ENCODE assay signal across 10 mouse cellular contexts in genomic region chr2:57111791-57112538, GRCm38 (mm10). TPM values are rescaled to one million over a fixed set of nuclear protein-coding genes. Genes with fewer than 3 reads are reported as not detected.
DNase-seq lines count a peak whose midpoint lies in the region; ATAC-seq lines count a peak whose summit lies in the region.
"Had no signal": no experiment of that assay in that cellular context is flagged by ENCODE, and none has a peak within 500 bp of the region (broad histone marks: within the 10 kb centered on the region; RNA-seq: fewer than 3 reads in every experiment).

No protein-coding gene starts in this region.

- H3K27ac ChIP-seq in heart, embryonic 15.5 days, result no peak overlapping the region
- no peak overlapping the region for H3K27ac ChIP-seq in embryonic facial prominence, embryonic 10.5 days (replicated peaks)
- no peak overlapping the region for H3K27ac ChIP-seq in hindbrain, embryonic 11.5 days (ENCODE audit: low read depth, low read length)
- peak overlapping the region; percentile 69 for H3K27ac ChIP-seq in midbrain, embryonic 13.5 days
- H3K27ac ChIP-seq in liver, embryonic 12.5 days, result no peak overlapping the region
- H3K27ac ChIP-seq: liver, embryonic 14.5 days had no signal

- WGBS in heart, embryonic 15.5 days, result 11% methylated on average over 38 of the region's 38 CpGs
- 6% methylated on average over 38 of the region's 38 CpGs for WGBS in embryonic facial prominence, embryonic 10.5 days
- 4% methylated on average over 38 of the region's 38 CpGs for WGBS in hindbrain, embryonic 11.5 days
- 3% methylated on average over 38 of the region's 38 CpGs for WGBS in midbrain, embryonic 13.5 days
- WGBS in liver, embryonic 12.5 days (ENCODE audit: insufficient replicate concordance), result 7% methylated on average over 38 of the region's 38 CpGs

- H3K4me1 ChIP-seq in heart, embryonic 15.5 days (replicated peaks), result peaks cover 30% of the 10 kb centered on the region
- H3K4me1 ChIP-seq in embryonic facial prominence, embryonic 10.5 days, result peaks cover 51% of the 10 kb centered on the region
- H3K4me1 ChIP-seq in hindbrain, embryonic 11.5 days (replicated peaks; ENCODE audit: control insufficient read depth, insufficient read depth, low read length), result peaks cover 12% of the 10 kb centered on the region; the same call in 1 of the 2 replicates
- H3K4me1 ChIP-seq in midbrain, embryonic 13.5 days (replicated peaks), result peaks cover 64% of the 10 kb centered on the region
- peaks cover 22% of the 10 kb centered on the region for H3K4me1 ChIP-seq in liver, embryonic 12.5 days

- no peak overlapping the region for H3K9ac ChIP-seq in heart, embryonic 15.5 days
- no peak overlapping the region for H3K9ac ChIP-seq in hindbrain, embryonic 11.5 days (ENCODE audit: low read depth, low read length)
- H3K9ac ChIP-seq in midbrain, embryonic 13.5 days (replicated peaks), result peak overlapping the region; percentile 51
- no peak overlapping the region for H3K9ac ChIP-seq in liver, embryonic 12.5 days
- H3K9ac ChIP-seq: liver, embryonic 14.5 days had no signal

- H3K9me3 ChIP-seq in heart, embryonic 15.5 days (replicated peaks), result no peaks in the 10 kb centered on the region
- H3K9me3 ChIP-seq in embryonic facial prominence, embryonic 10.5 days, result peaks cover 4% of the 10 kb centered on the region; the same call in 1 of the 2 replicates
- no peaks in the 10 kb centered on the region for H3K9me3 ChIP-seq in hindbrain, embryonic 11.5 days (ENCODE audit: control insufficient read depth, low read length)
- no peaks in the 10 kb centered on the region for H3K9me3 ChIP-seq in midbrain, embryonic 13.5 days
- H3K9me3 ChIP-seq in liver, embryonic 12.5 days (replicated peaks), result no peaks in the 10 kb centered on the region

- H3K36me3 ChIP-seq in heart, embryonic 15.5 days, result no peaks in the 10 kb centered on the region
- H3K36me3 ChIP-seq in embryonic facial prominence, embryonic 10.5 days (replicated peaks), result no peaks in the 10 kb centered on the region
- H3K36me3 ChIP-seq in hindbrain, embryonic 11.5 days (ENCODE audit: control insufficient read depth, insufficient read depth, low read length), result no peaks in the 10 kb centered on the region
- no peaks in the 10 kb centered on the region for H3K36me3 ChIP-seq in midbrain, embryonic 13.5 days
- H3K36me3 ChIP-seq in liver, embryonic 12.5 days, result no peaks in the 10 kb centered on the region

- ATAC-seq in heart, embryonic 15.5 days (replicated peaks; ENCODE audit: insufficient number of reproducible peaks, insufficient read depth, low FRiP score, low read depth), result no peak
- ATAC-seq in hindbrain, embryonic 11.5 days (ENCODE audit: low FRiP score), result no peak
- ATAC-seq in midbrain, embryonic 13.5 days, result no peak
- ATAC-seq in liver, embryonic 12.5 days, result no peak

- intact Hi-C loops in heart, postnatal 10 days (cut with DNase I), result loop anchor here (5.0 to 10.0 kb wide), 2 partner anchors 205 to 997 kb away; no protein-coding TSS in a partner anchor

- peaks cover 63% of the 10 kb centered on the region for H3K27me3 ChIP-seq in heart, embryonic 15.5 days
- H3K27me3 ChIP-seq in embryonic facial prominence, embryonic 10.5 days (replicated peaks; ENCODE audit: low read depth, poor library complexity, severe bottlenecking), result peaks cover 72% of the 10 kb centered on the region
- peaks cover 79% of the 10 kb centered on the region for H3K27me3 ChIP-seq in hindbrain, embryonic 11.5 days (ENCODE audit: control insufficient read depth, insufficient read depth, low read length)
- H3K27me3 ChIP-seq in midbrain, embryonic 13.5 days, result peaks cover 86% of the 10 kb centered on the region
- H3K27me3 ChIP-seq in liver, embryonic 12.5 days (replicated peaks), result peaks cover 87% of the 10 kb centered on the region

- no peak for DNase-seq in heart, postnatal 10 days
- peak; percentile 40 for DNase-seq in embryonic facial prominence, embryonic 10.5 days (ENCODE audit: low spot score)
- peak; percentile 53 for DNase-seq in hindbrain, embryonic 11.5 days (ENCODE audit: low spot score)
- DNase-seq in frontal cortex, adult 2 months (ENCODE audit: extremely low spot score in 1 of 2, low spot score in 1 of 2), result no peak
- DNase-seq in layer of hippocampus, adult 9-11 months, result no peak
- DNase-seq: kidney, adult 11 months had no signal

- peak overlapping the region; percentile 41 for H3K4me2 ChIP-seq in heart, embryonic 15.5 days
- H3K4me2 ChIP-seq in hindbrain, embryonic 11.5 days (replicated peaks; ENCODE audit: low read depth, low read length), result peak overlapping the region; percentile 19; the same call in 1 of the 2 replicates
- peak overlapping the region; percentile 97 for H3K4me2 ChIP-seq in midbrain, embryonic 13.5 days (replicated peaks)
- no peak overlapping the region for H3K4me2 ChIP-seq in liver, embryonic 12.5 days

- peak overlapping the region; percentile 23 for H3K4me3 ChIP-seq in heart, embryonic 15.5 days
- H3K4me3 ChIP-seq in embryonic facial prominence, embryonic 10.5 days, result peak overlapping the region; percentile 30
- peak overlapping the region; percentile 22 for H3K4me3 ChIP-seq in hindbrain, embryonic 11.5 days (ENCODE audit: low read depth, low read length)
- H3K4me3 ChIP-seq in midbrain, embryonic 13.5 days (replicated peaks), result peak overlapping the region; percentile 63
- H3K4me3 ChIP-seq in liver, embryonic 12.5 days, result no peak overlapping the region

RNA-seq across cellular contexts. Expression of gene Nr4a2, which starts 11.8 kb away (rescaled TPM):
- 2.1 and 3.1 TPM in 2 replicates for polyA plus RNA-seq in heart, embryonic 15.5 days (2015; fragmentation: Nextera tagmentation; extraction: Ambion mirVana)
- total RNA-seq in heart, postnatal 10 days (2021), result 1 to 10 TPM; 2.3 TPM
- 5.3 and 6.5 TPM in 2 replicates for polyA plus RNA-seq in embryonic facial prominence, embryonic 10.5 days (2016; fragmentation: Nextera tagmentation; extraction: Ambion mirVana)
- polyA plus RNA-seq in hindbrain, embryonic 11.5 days (2014; fragmentation: Nextera tagmentation; extraction: Ambion mirVana), result 13.9 and 15.6 TPM in 2 replicates
- polyA plus RNA-seq in midbrain, embryonic 13.5 days (2015; fragmentation: Nextera tagmentation; extraction: Ambion mirVana), result 39.8 and 49.1 TPM in 2 replicates
- 10.6 and 21.0 TPM in 2 replicates for polyA plus RNA-seq in frontal cortex, adult 2 months (2012; rRNA removed)
- 0.90 and 0.99 TPM in 2 replicates for polyA plus RNA-seq in liver, embryonic 12.5 days (2016; fragmentation: Nextera tagmentation; extraction: Ambion mirVana)

Comparison
In these comparisons a context has a peak if more than half of its experiments do, and no peak if none do; other contexts are left out.
1. DNase-seq: peak in embryonic facial prominence, embryonic 10.5 days (single experiment) and hindbrain, embryonic 11.5 days (single experiment); none in heart, postnatal 10 days (0 of 2), frontal cortex, adult 2 months (0 of 2) and layer of hippocampus, adult 9-11 months (single experiment).